Mouse (Mus musculus) heart, adult 2 months (tissue): Measurements from ENCODE around the gene Rapgef2. TPM values are rescaled to one million over a fixed set of nuclear protein-coding genes. Genes with fewer than 3 reads are reported as not detected.

Experiments used
- DNase-seq, 2 experiments: peaks; one replicate each; pipeline ENCODE4 v3.0.0; 2021
- H3K27ac ChIP-seq: fragments of 200-600 bp; 2 replicates; pipeline ENCODE4 v1.8.1; 2022
- H3K27me3 ChIP-seq: fragments of 200-500 bp; 2 replicates; pipeline ENCODE4 v1.6.1; 2012; ENCODE audit warnings: mild to moderate bottlenecking, low read length, inconsistent platforms, mixed read lengths; ENCODE audit not compliant: control insufficient read depth, insufficient read depth
- H3K36me3 ChIP-seq: fragments of 200-500 bp; 2 replicates; pipeline ENCODE4 v1.6.1; 2012; ENCODE audit warnings: low read length, inconsistent platforms; ENCODE audit not compliant: control insufficient read depth, insufficient read depth
- H3K4me1 ChIP-seq: fragments of 200-500 bp; 2 replicates; pipeline ENCODE4 v1.6.1; 2011; ENCODE audit warnings: low read length; ENCODE audit not compliant: control insufficient read depth, insufficient read depth
- H3K4me3 ChIP-seq: fragments of 200-600 bp; 2 replicates; pipeline ENCODE4 v1.8.1; 2022
- H3K79me2 ChIP-seq: fragments of 200-500 bp; replicated peaks from 2 replicates; pipeline ENCODE4 v1.6.1; 2012; ENCODE audit warnings: mild to moderate bottlenecking, inconsistent platforms, low read length, moderate library complexity, mixed read lengths; ENCODE audit not compliant: control insufficient read depth, insufficient read depth
- H3K9ac ChIP-seq: fragments of 200-500 bp; 2 replicates; pipeline ENCODE4 v1.6.1; 2012; ENCODE audit warnings: low read depth, mild to moderate bottlenecking, control low read depth, inconsistent platforms, low read length, mixed read lengths
- CTCF ChIP-seq: fragments of 200-600 bp; IDR thresholded peaks from 2 replicates; pipeline ENCODE4 v1.8.1; 2022; ENCODE audit warnings: antibody characterized with exemption, mild to moderate bottlenecking, moderate library complexity
- EP300 ChIP-seq: fragments of 200-500 bp; IDR thresholded peaks from 2 replicates; pipeline ENCODE4 v1.6.1; 2011; ENCODE audit warnings: low read depth, low read length, control low read depth; ENCODE audit not compliant: insufficient read depth
- POLR2A ChIP-seq: fragments of 200-500 bp; IDR thresholded peaks from 2 replicates; pipeline ENCODE4 v1.6.1; 2011; ENCODE audit warnings: mild to moderate bottlenecking, low read depth, low read length, control low read depth; ENCODE audit not compliant: insufficient read depth
- WGBS: fragments of 180-500 bp; shearing (Covaris S2); methylation state at CpG from one replicate; pipeline ENCODE4 v1.1.7; 2018; 5-methylcytosine and 5-hydroxymethylcytosine counted together
- intact Hi-C: fragments of 180-260 bp; cut with DNase I; formaldehyde crosslinking; loops from one replicate; pipeline ENCODE4 v1.15.1; 2025
- polyA plus RNA-seq: library from polyadenylated mRNA; depleted of rRNA; stranded (reverse); fragments of >200 nt; gene quantifications from 2 replicates; pipeline ENCODE4 v1.2.3, GENCODE M21; 2012
- total RNA-seq, 2 experiments: library from RNA; stranded (reverse); gene quantifications; 2 replicates each; pipeline ENCODE4 v1.2.3; 2021

Gene Rapgef2
- total and polyA plus RNA-seq, 3 experiments: 10.6 to 36.2 (median 31.7) TPM

- DNase-seq: peak in 1 of 2 experiments; percentile 59
- WGBS: 7% methylated on average over 4 of the region's 4 CpGs
- intact Hi-C loops: loop anchor here (1.0 kb wide), 1 partner anchor 12 kb away; no protein-coding TSS in a partner anchor
- Histone ChIP-seq H3K9ac (no peak overlapping the region), H3K27me3 (no peaks in the 10 kb centered on the region), H3K4me3 (no peak overlapping the region), H3K79me2 (peaks cover 11% of the 10 kb centered on the region), H3K27ac (peak overlapping the region; percentile 82), H3K4me1 (peaks cover 30% of the 10 kb centered on the region), H3K36me3 (peaks cover 38% of the 10 kb centered on the region)
- peak; percentile 73; the same call in 1 of the 2 replicates for TF ChIP-seq EP300
- TF ChIP-seq CTCF: no peak
- TF ChIP-seq POLR2A: no peak
Measured at GRCm38 (mm10) chr3:79193001-79193400, 93.3 kb downstream of the Rapgef2 start.

GRCm38 (mm10) chr3:79191981-79192380 lies 94.3 kb downstream of the Rapgef2 start:
- WGBS: 79% methylated on average over 9 of the region's 9 CpGs
- H3K27ac ChIP-seq: peak overlapping the region; percentile 82
- H3K27me3 ChIP-seq: no peaks in the 10 kb centered on the region
- peaks cover 9% of the 10 kb centered on the region for H3K79me2 ChIP-seq
- H3K36me3 ChIP-seq: peaks cover 38% of the 10 kb centered on the region
- no peak for DNase-seq
- H3K4me1 ChIP-seq: peaks cover 28% of the 10 kb centered on the region
- no peak overlapping the region for H3K9ac ChIP-seq
- TF ChIP-seq CTCF (no peak), EP300 (no peak), POLR2A (no peak)
- intact Hi-C loops: no loop called here
- no peak overlapping the region for H3K4me3 ChIP-seq

DNA sequence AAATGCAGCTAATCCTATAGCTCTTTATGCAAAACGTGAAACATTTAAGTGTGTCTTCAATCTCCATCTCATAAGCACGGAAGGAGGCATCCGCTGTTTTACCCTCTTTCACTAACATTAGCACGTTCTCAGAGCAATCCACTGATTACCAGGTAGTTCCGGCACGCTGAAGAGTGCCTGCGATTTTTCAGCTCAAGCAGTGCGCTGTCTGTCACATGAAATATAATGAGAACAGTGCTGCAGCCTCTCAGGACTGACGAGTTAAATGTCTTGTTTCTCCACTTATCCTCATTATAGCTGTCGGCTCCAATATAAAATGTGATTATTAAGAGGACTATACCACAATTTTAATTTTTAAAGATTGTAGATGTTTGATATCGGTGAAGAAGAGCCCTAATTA lies 94.8 kb downstream of the Rapgef2 start:
- Histone ChIP-seq H3K79me2 (peaks cover 8% of the 10 kb centered on the region), H3K27ac (peak overlapping the region; percentile 82), H3K27me3 (no peaks in the 10 kb centered on the region), H3K4me1 (peaks cover 25% of the 10 kb centered on the region), H3K9ac (no peak overlapping the region), H3K4me3 (no peak overlapping the region), H3K36me3 (peaks cover 37% of the 10 kb centered on the region)
- DNase-seq: no peak
- no peak for TF ChIP-seq POLR2A
- TF ChIP-seq CTCF: no peak
- TF ChIP-seq EP300: no peak
- intact Hi-C loops: no loop called here
- WGBS: 74% methylated on average over 11 of the region's 11 CpGs

- Histone ChIP-seq H3K9ac (no peak overlapping the region), H3K4me3 (no peak overlapping the region), H3K27ac (peak overlapping the region; percentile 50), H3K79me2 (peaks cover 7% of the 10 kb centered on the region), H3K27me3 (no peaks in the 10 kb centered on the region), H3K4me1 (peaks cover 24% of the 10 kb centered on the region), H3K36me3 (peaks cover 36% of the 10 kb centered on the region)
- intact Hi-C loops: no loop called here
- 0 out of 2 replicates have a peak, but pooled peaks have one; percentile 16 for TF ChIP-seq EP300
- no peak for TF ChIP-seq CTCF
- WGBS: 48% methylated on average over 3 of the region's 3 CpGs
- DNase-seq: no peak
Measured at GRCm38 (mm10) chr3:79190377-79190776, 95.9 kb downstream of the Rapgef2 start.

DNA sequence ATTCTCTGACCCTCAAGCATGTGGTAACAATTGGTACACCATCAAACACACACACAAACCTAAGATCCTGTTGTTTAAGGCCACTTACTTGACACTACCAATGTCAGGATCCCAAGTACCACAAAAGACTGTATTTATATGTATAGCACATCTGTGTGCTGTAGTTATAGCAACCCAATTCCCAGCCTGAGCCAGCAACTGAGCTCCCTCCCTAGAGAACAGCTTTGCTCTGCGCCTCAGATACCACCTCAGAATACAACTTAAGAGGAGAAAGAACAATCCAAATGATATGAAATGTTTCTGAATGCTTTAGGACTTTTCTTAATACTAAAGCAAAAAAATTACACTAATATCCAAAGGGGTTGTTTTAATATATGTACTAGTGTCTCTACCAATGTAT lies 98.4 kb downstream of the Rapgef2 start:
- TF ChIP-seq CTCF (no peak), EP300 (no peak), POLR2A (no peak)
- no peaks in the 10 kb centered on the region for H3K27me3 ChIP-seq
- peaks cover 19% of the 10 kb centered on the region for H3K4me1 ChIP-seq
- H3K9ac ChIP-seq: no peak overlapping the region
- peaks cover 11% of the 10 kb centered on the region for H3K79me2 ChIP-seq
- no peak overlapping the region for H3K27ac ChIP-seq
- intact Hi-C loops: no loop called here
- 92% methylated on average over 1 of the region's 1 CpGs for WGBS
- H3K4me3 ChIP-seq: no peak overlapping the region
- no peak for DNase-seq
- peaks cover 27% of the 10 kb centered on the region for H3K36me3 ChIP-seq

GRCm38 (mm10) chr3:79182290-79182689 lies 104.0 kb downstream of the Rapgef2 start:
- 59% methylated on average over 3 of the region's 3 CpGs for WGBS
- Histone ChIP-seq H3K27ac (peak overlapping the region; percentile 90), H3K27me3 (no peaks in the 10 kb centered on the region), H3K4me3 (no peak overlapping the region), H3K4me1 (peaks cover 23% of the 10 kb centered on the region), H3K36me3 (peaks cover 8% of the 10 kb centered on the region), H3K79me2 (peaks cover 7% of the 10 kb centered on the region), H3K9ac (no peak overlapping the region)
- intact Hi-C loops: loop anchor here (5.0 kb wide), 1 partner anchor 35 kb away; no protein-coding TSS in a partner anchor
- no peak for DNase-seq
- TF ChIP-seq POLR2A (no peak), CTCF (no peak), EP300 (no peak)
